In genomic region chr11:5848741-5849140, GRCm38 (mm10) we compare ENCODE assay signal across 9 mouse cellular contexts. TPM values are rescaled to one million over a fixed set of nuclear protein-coding genes. Genes with fewer than 3 reads are reported as not detected.
A peak's percentile ranks its signal among the peaks of the same experiment; 100 is the strongest.
DNase-seq lines count a peak whose midpoint lies in the region; ATAC-seq lines count a peak whose summit lies in the region.
"Had no signal": no experiment of that assay in that cellular context is flagged by ENCODE, and none has a peak within 500 bp of the region (broad histone marks: within the 10 kb centered on the region; RNA-seq: fewer than 3 reads in every experiment).

No protein-coding gene starts in this region.

- ATAC-seq in megakaryocyte progenitor cell, adult 5-6 weeks (replicated peaks; ENCODE audit: poor library complexity) = no peak
- ATAC-seq: inflammation-experienced regulatory T-cells, adult 6 months had no signal

- intact Hi-C loops in gastrocnemius, postnatal 14 days (cut with DNase I; ENCODE audit: low total_unique reads) = loop anchor here (5.0 kb wide), 1 partner anchor 34 kb away; no protein-coding TSS in a partner anchor

- DNase-seq in retina, postnatal 1 day = peak; percentile 22
- DNase-seq in retina, embryonic 14.5 days (ENCODE audit: low spot score) = no peak
- peak; percentile 62 for DNase-seq in gastrocnemius, postnatal 14 days
- DNase-seq in layer of hippocampus, adult 9-11 months = peak; percentile 90
- DNase-seq in skeletal muscle tissue, adult 2 months (ENCODE audit: low read depth, low spot score) = peak; percentile 75
- DNase-seq in B cell, adult 2 months = no peak
- DNase-seq in kidney, adult 18-20 months = no peak

RNA-seq across cellular contexts. Expression of gene Polm, which starts 10.9 kb away (rescaled TPM):
- 1 to 10 TPM; 2.1 to 3.3 TPM for total RNA-seq in gastrocnemius, postnatal 14 days (2021)
- 2.1 and 3.3 TPM in 2 replicates for total RNA-seq in megakaryocyte progenitor cell, adult 5-6 weeks (2015)
- total RNA-seq in megakaryocyte progenitor cell, adult 5-6 weeks (2017) = 1.3 and 1.4 TPM in 2 replicates

RNA-seq across cellular contexts. Expression of gene Aebp1, which starts 13.0 kb away (rescaled TPM):
- total RNA-seq in gastrocnemius, postnatal 14 days (2021) = 10 to 100 TPM; 30.0 to 33.4 TPM
- not detected in 2 replicates for total RNA-seq in megakaryocyte progenitor cell, adult 5-6 weeks (2015)
- not detected in 2 replicates for total RNA-seq in megakaryocyte progenitor cell, adult 5-6 weeks (2017)

RNA-seq across cellular contexts. Expression of gene Pold2, which starts 29.4 kb away (rescaled TPM):
- 10 to 100 TPM; 36.4 to 38.7 TPM for total RNA-seq in gastrocnemius, postnatal 14 days (2021)
- total RNA-seq in megakaryocyte progenitor cell, adult 5-6 weeks (2015) = 63.9 and 65.8 TPM in 2 replicates
- total RNA-seq in megakaryocyte progenitor cell, adult 5-6 weeks (2017) = 48.4 and 52.0 TPM in 2 replicates

RNA-seq across cellular contexts. Expression of gene Pgam2, which starts 45.2 kb away (rescaled TPM):
- 1,000 to 10,000 TPM; 3,325 to 3,362 TPM for total RNA-seq in gastrocnemius, postnatal 14 days (2021)
- total RNA-seq in megakaryocyte progenitor cell, adult 5-6 weeks (2015) = not detected in 2 replicates
- not detected in 2 replicates for total RNA-seq in megakaryocyte progenitor cell, adult 5-6 weeks (2017)

RNA-seq across cellular contexts. Expression of gene Myl7, which starts 49.8 kb away (rescaled TPM):
- total RNA-seq in gastrocnemius, postnatal 14 days (2021) = not detected
- not detected in 2 replicates for total RNA-seq in megakaryocyte progenitor cell, adult 5-6 weeks (2015)
- not detected in 2 replicates for total RNA-seq in megakaryocyte progenitor cell, adult 5-6 weeks (2017)

Comparison
In these comparisons a context has a peak if more than half of its experiments do, and no peak if none do; other contexts are left out.
1. DNase-seq: peak in retina, postnatal 1 day (single experiment), gastrocnemius, postnatal 14 days (single experiment), layer of hippocampus, adult 9-11 months (single experiment) and skeletal muscle tissue, adult 2 months (single experiment); none in retina, embryonic 14.5 days (single experiment), B cell, adult 2 months (0 of 2) and kidney, adult 18-20 months (single experiment).
2. RNA of gene Aebp1, which starts 13.0 kb away (total RNA-seq): 30.0 to 33.4 TPM in gastrocnemius, postnatal 14 days; not detected in megakaryocyte progenitor cell, adult 5-6 weeks; every median in the first group is over 10 times any median in the second.